Mouse (Mus musculus): ENCODE data around the gene Lrriq4. TPM values are rescaled to one million over a fixed set of nuclear protein-coding genes. Genes with fewer than 3 reads are reported as not detected.

Gene Lrriq4
- polyA plus RNA-seq, 1 experiment: not detected

GRCm38 (mm10) chr3:30706614-30707276 lies 62.4 kb downstream of the Lrriq4 start:
- TF ChIP-seq FLI1 (IDR thresholded peaks at IDR 0.05; ENCODE audit: low read length) (no peak), GATA1 (IDR thresholded peaks at IDR 0.05; ENCODE audit: borderline replicate concordance, low read length) (no peak)
- H3K27me3 ChIP-seq (replicated peaks): peaks cover 21% of the 10 kb centered on the region

GRCm38 (mm10) chr3:30710191-30710590 lies 65.9 kb downstream of the Lrriq4 start:
- no peaks in the 10 kb centered on the region for H3K9me3 ChIP-seq
- no peaks in the 10 kb centered on the region for H3K36me3 ChIP-seq (replicated peaks; ENCODE audit: low read length)
- H3K4me1 ChIP-seq: no peaks in the 10 kb centered on the region
- no peak overlapping the region for H3K4me3 ChIP-seq (replicated peaks)
- no peak for TF ChIP-seq FLI1 (IDR thresholded peaks at IDR 0.05; ENCODE audit: low read length)
- TF ChIP-seq GATA1 (IDR thresholded peaks at IDR 0.05; ENCODE audit: borderline replicate concordance, low read length): no peak
- peaks cover 18% of the 10 kb centered on the region for H3K27me3 ChIP-seq (replicated peaks)

More at GRCm38 (mm10) chr3:30706614-30707276, 62.4 kb downstream of the Lrriq4 start:
- no peaks in the 10 kb centered on the region for H3K9me3 ChIP-seq
- no peaks in the 10 kb centered on the region for H3K36me3 ChIP-seq (replicated peaks; ENCODE audit: low read length)
- no peak overlapping the region for H3K4me3 ChIP-seq (replicated peaks)
- no peaks in the 10 kb centered on the region for H3K4me1 ChIP-seq

- Histone ChIP-seq H3K36me3 (replicated peaks; ENCODE audit: low read length) (no peaks in the 10 kb centered on the region), H3K9me3 (no peaks in the 10 kb centered on the region), H3K4me3 (replicated peaks) (no peak overlapping the region), H3K4me1 (no peaks in the 10 kb centered on the region), H3K27me3 (replicated peaks) (peaks cover 9% of the 10 kb centered on the region)
- TF ChIP-seq FLI1 (IDR thresholded peaks at IDR 0.05; ENCODE audit: low read length): no peak
- no peak for TF ChIP-seq GATA1 (IDR thresholded peaks at IDR 0.05; ENCODE audit: borderline replicate concordance, low read length)
These were observed 69.0 kb downstream of the Lrriq4 start for GRCm38 (mm10) chr3:30713334-30713733.

DNA sequence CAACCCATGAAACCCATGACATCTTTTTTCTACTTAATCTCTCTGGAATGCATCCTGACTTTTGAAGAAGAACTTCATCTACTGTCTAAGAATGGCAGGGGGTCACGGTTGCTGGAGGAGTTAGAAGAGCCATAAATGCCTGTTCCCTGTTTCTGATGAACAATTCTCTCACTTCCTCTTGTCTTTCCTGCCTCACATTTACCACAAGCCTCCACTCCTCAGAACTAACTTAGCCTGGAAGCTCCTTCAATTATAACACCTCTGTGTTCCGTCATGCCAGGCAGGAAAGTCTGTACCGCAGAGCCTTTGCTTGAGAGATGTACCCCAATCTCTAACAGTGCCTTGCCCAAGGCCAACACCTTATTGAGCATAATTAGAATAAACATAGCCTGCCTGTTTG lies 74.3 kb downstream of the Lrriq4 start:
- H3K4me1 ChIP-seq: no peaks in the 10 kb centered on the region

More for the DNA sequence above, 74.3 kb downstream of the Lrriq4 start:
- H3K27me3 ChIP-seq (replicated peaks): peaks cover 2% of the 10 kb centered on the region
- no peaks in the 10 kb centered on the region for H3K36me3 ChIP-seq (replicated peaks; ENCODE audit: low read length)
- no peak overlapping the region for H3K4me3 ChIP-seq (replicated peaks)
- no peaks in the 10 kb centered on the region for H3K9me3 ChIP-seq
- no peak for TF ChIP-seq FLI1 (IDR thresholded peaks at IDR 0.05; ENCODE audit: low read length)
- no peak for TF ChIP-seq GATA1 (IDR thresholded peaks at IDR 0.05; ENCODE audit: borderline replicate concordance, low read length)

Other genes with a start within 250 kb of the Lrriq4 start
- gene Mecom, start 96.5 kb upstream of the Lrriq4 start, polyA plus RNA-seq (2012; ENCODE audit: insufficient read depth, low replicate concordance): not detected in 2 replicates
- gene Actrt3, start 44.6 kb upstream of the Lrriq4 start, polyA plus RNA-seq (2012; ENCODE audit: insufficient read depth, low replicate concordance): not detected in 2 replicates
- gene Mynn, start 42.4 kb upstream of the Lrriq4 start, polyA plus RNA-seq (2012; ENCODE audit: insufficient read depth, low replicate concordance): 0.15 and 0.45 TPM in 2 replicates
- not detected in 2 replicates for gene Lrrc34, start 3.4 kb downstream of the Lrriq4 start, polyA plus RNA-seq (2012; ENCODE audit: insufficient read depth, low replicate concordance)
- gene Lrrc31, start 55.3 kb downstream of the Lrriq4 start, polyA plus RNA-seq (2012; ENCODE audit: insufficient read depth, low replicate concordance): not detected in 2 replicates
- gene Samd7, start 101.8 kb downstream of the Lrriq4 start, polyA plus RNA-seq (2012; ENCODE audit: insufficient read depth, low replicate concordance): not detected in 2 replicates
- gene Sec62, start 148.4 kb downstream of the Lrriq4 start, polyA plus RNA-seq (2012; ENCODE audit: insufficient read depth, low replicate concordance): 6.6 and 19.5 TPM in 2 replicates
- not detected in 2 replicates for gene Gpr160, start 211.4 kb downstream of the Lrriq4 start, polyA plus RNA-seq (2012; ENCODE audit: insufficient read depth, low replicate concordance)

Measured in megakaryocyte, embryonic 14.5 days (primary cell).